Mouse (Mus musculus): ENCODE measurements at regions not wholly inside any gene's neighbourhood (a gene's known extent, or its start where the extent isn't known, plus 50 kb on each side); places are given as distances from the start of the nearest gene placed in this dataset.

- Histone ChIP-seq H3K4me3 (ENCODE audit: low read depth, low read length) (no peak overlapping the region), H3K36me3 (ENCODE audit: control insufficient read depth, insufficient read depth, low read length) (no peaks in the 10 kb centered on the region)
- ATAC-seq (ENCODE audit: low FRiP score, low TSS enrichment) = no peak
Observed at GRCm38 (mm10) chr15:69632306-69632705, 3131.6 kb upstream of the Lrrc6 start.

GRCm38 (mm10) chr15:69617998-69618397, 3117.3 kb upstream of the Lrrc6 start:
- no peak for TF ChIP-seq CTCF (IDR thresholded peaks at IDR 0.05; ENCODE audit: low read depth)
- TF ChIP-seq EP300 (optimal IDR thresholded peaks at IDR 0.05) = no peak

More at GRCm38 (mm10) chr15:69632306-69632705, 3131.6 kb upstream of the Lrrc6 start:
- Histone ChIP-seq H3K4me2 (replicated peaks; ENCODE audit: low read depth) (no peak overlapping the region), H3K27ac (replicated peaks) (no peak overlapping the region), H3K9ac (ENCODE audit: low read length) (no peak overlapping the region), H3K4me1 (replicated peaks; ENCODE audit: control insufficient read depth, insufficient read depth) (no peaks in the 10 kb centered on the region), H3K9me3 (ENCODE audit: control insufficient read depth, low read length) (no peaks in the 10 kb centered on the region), H3K27me3 (ENCODE audit: control insufficient read depth, insufficient read depth, low read length) (no peaks in the 10 kb centered on the region)
- no peak for TF ChIP-seq CTCF (IDR thresholded peaks at IDR 0.05; ENCODE audit: low read depth)
- no peak for TF ChIP-seq EP300 (optimal IDR thresholded peaks at IDR 0.05)
- DNase-seq (ENCODE audit: low spot score) = no peak

GRCm38 (mm10) chr15:69614048-69614447, 3113.3 kb upstream of the Lrrc6 start:
- WGBS = 68% methylated on average over 3 of the region's 3 CpGs
- no peaks in the 10 kb centered on the region for H3K9me3 ChIP-seq (ENCODE audit: control insufficient read depth, low read length)
- no peaks in the 10 kb centered on the region for H3K4me1 ChIP-seq (replicated peaks; ENCODE audit: control insufficient read depth, insufficient read depth)
- no peak for DNase-seq (ENCODE audit: low spot score)
- ATAC-seq (ENCODE audit: low FRiP score, low TSS enrichment) = no peak
- H3K9ac ChIP-seq (ENCODE audit: low read length) = no peak overlapping the region
- no peaks in the 10 kb centered on the region for H3K36me3 ChIP-seq (ENCODE audit: control insufficient read depth, insufficient read depth, low read length)
- H3K4me2 ChIP-seq (replicated peaks; ENCODE audit: low read depth) = no peak overlapping the region
- no peak overlapping the region for H3K27ac ChIP-seq (replicated peaks)
- TF ChIP-seq CTCF (IDR thresholded peaks at IDR 0.05; ENCODE audit: low read depth) (no peak), EP300 (optimal IDR thresholded peaks at IDR 0.05) (no peak)
- H3K4me3 ChIP-seq (ENCODE audit: low read depth, low read length) = no peak overlapping the region
- no peaks in the 10 kb centered on the region for H3K27me3 ChIP-seq (ENCODE audit: control insufficient read depth, insufficient read depth, low read length)

More at GRCm38 (mm10) chr15:69617998-69618397, 3117.3 kb upstream of the Lrrc6 start:
- DNase-seq (ENCODE audit: low spot score) (no peak), ATAC-seq (ENCODE audit: low FRiP score, low TSS enrichment) (no peak)
- Histone ChIP-seq H3K4me2 (replicated peaks; ENCODE audit: low read depth) (no peak overlapping the region), H3K27me3 (ENCODE audit: control insufficient read depth, insufficient read depth, low read length) (no peaks in the 10 kb centered on the region), H3K4me1 (replicated peaks; ENCODE audit: control insufficient read depth, insufficient read depth) (no peaks in the 10 kb centered on the region), H3K27ac (replicated peaks) (no peak overlapping the region), H3K4me3 (ENCODE audit: low read depth, low read length) (no peak overlapping the region), H3K9me3 (ENCODE audit: control insufficient read depth, low read length) (no peaks in the 10 kb centered on the region), H3K36me3 (ENCODE audit: control insufficient read depth, insufficient read depth, low read length) (no peaks in the 10 kb centered on the region), H3K9ac (ENCODE audit: low read length) (no peak overlapping the region)
- WGBS = 72% methylated on average over 2 of the region's 2 CpGs

GRCm38 (mm10) chr15:69591219-69592006, 3090.7 kb upstream of the Lrrc6 start:
- Histone ChIP-seq H3K27ac (replicated peaks) (no peak overlapping the region), H3K36me3 (ENCODE audit: control insufficient read depth, insufficient read depth, low read length) (no peaks in the 10 kb centered on the region), H3K9ac (ENCODE audit: low read length) (no peak overlapping the region), H3K4me2 (replicated peaks; ENCODE audit: low read depth) (no peak overlapping the region), H3K4me3 (ENCODE audit: low read depth, low read length) (no peak overlapping the region), H3K9me3 (ENCODE audit: control insufficient read depth, low read length) (no peaks in the 10 kb centered on the region), H3K4me1 (replicated peaks; ENCODE audit: control insufficient read depth, insufficient read depth) (no peaks in the 10 kb centered on the region), H3K27me3 (ENCODE audit: control insufficient read depth, insufficient read depth, low read length) (no peaks in the 10 kb centered on the region)
- no peak for DNase-seq (ENCODE audit: low spot score)
- TF ChIP-seq CTCF (IDR thresholded peaks at IDR 0.05; ENCODE audit: low read depth) = no peak
- ATAC-seq (ENCODE audit: low FRiP score, low TSS enrichment) = no peak
- 37% methylated on average over 4 of the region's 4 CpGs for WGBS

GRCm38 (mm10) chr15:69588084-69588483, 3087.4 kb upstream of the Lrrc6 start:
- Histone ChIP-seq H3K4me1 (replicated peaks; ENCODE audit: control insufficient read depth, insufficient read depth) (no peaks in the 10 kb centered on the region), H3K4me2 (replicated peaks; ENCODE audit: low read depth) (no peak overlapping the region), H3K36me3 (ENCODE audit: control insufficient read depth, insufficient read depth, low read length) (no peaks in the 10 kb centered on the region), H3K27me3 (ENCODE audit: control insufficient read depth, insufficient read depth, low read length) (no peaks in the 10 kb centered on the region), H3K4me3 (ENCODE audit: low read depth, low read length) (no peak overlapping the region), H3K27ac (replicated peaks) (no peak overlapping the region), H3K9me3 (ENCODE audit: control insufficient read depth, low read length) (no peaks in the 10 kb centered on the region), H3K9ac (ENCODE audit: low read length) (no peak overlapping the region)
- DNase-seq (ENCODE audit: low spot score) = no peak
- ATAC-seq (ENCODE audit: low FRiP score, low TSS enrichment) = no peak
- 56% methylated on average over 5 of the region's 5 CpGs for WGBS
- TF ChIP-seq CTCF (IDR thresholded peaks at IDR 0.05; ENCODE audit: low read depth) (no peak), EP300 (optimal IDR thresholded peaks at IDR 0.05) (no peak)

GRCm38 (mm10) chr15:69576742-69577141, 3076.0 kb upstream of the Lrrc6 start:
- Histone ChIP-seq H3K27ac (replicated peaks) (no peak overlapping the region), H3K4me2 (replicated peaks; ENCODE audit: low read depth) (no peak overlapping the region), H3K4me1 (replicated peaks; ENCODE audit: control insufficient read depth, insufficient read depth) (no peaks in the 10 kb centered on the region), H3K9ac (ENCODE audit: low read length) (no peak overlapping the region), H3K9me3 (ENCODE audit: control insufficient read depth, low read length) (no peaks in the 10 kb centered on the region), H3K27me3 (ENCODE audit: control insufficient read depth, insufficient read depth, low read length) (no peaks in the 10 kb centered on the region), H3K36me3 (ENCODE audit: control insufficient read depth, insufficient read depth, low read length) (no peaks in the 10 kb centered on the region), H3K4me3 (ENCODE audit: low read depth, low read length) (no peak overlapping the region)
- WGBS = 44% methylated on average over 2 of the region's 2 CpGs
- ATAC-seq (ENCODE audit: low FRiP score, low TSS enrichment) (no peak), DNase-seq (ENCODE audit: low spot score) (no peak)
- no peak for TF ChIP-seq CTCF (IDR thresholded peaks at IDR 0.05; ENCODE audit: low read depth)
- TF ChIP-seq EP300 (optimal IDR thresholded peaks at IDR 0.05) = no peak

Data from stomach, postnatal 0 days (tissue).